Comparison of ENCODE assay signal across 25 mouse cellular contexts in the genomic region with DNA sequence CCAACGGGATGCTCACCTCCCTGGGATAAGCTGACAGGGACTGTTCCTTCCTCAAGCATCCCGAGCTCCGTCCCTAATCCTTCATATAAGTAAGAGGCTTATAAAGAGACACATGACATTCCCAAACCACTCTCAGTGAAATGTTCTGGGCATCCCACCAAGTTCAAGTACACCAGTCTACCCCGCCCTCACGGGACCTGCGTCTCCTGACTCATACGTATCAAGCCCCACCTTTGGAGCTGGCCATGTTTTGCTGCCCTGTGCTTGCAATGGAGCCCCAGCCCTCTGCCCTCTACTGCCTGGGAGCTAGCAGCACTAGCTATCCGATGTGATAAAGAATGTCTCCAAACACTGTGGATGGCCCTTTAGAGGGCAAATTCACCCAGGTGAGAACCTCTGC. TPM values are rescaled to one million over a fixed set of nuclear protein-coding genes. Genes with fewer than 3 reads are reported as not detected.
DNase-seq lines count a peak whose midpoint lies in the region; ATAC-seq lines count a peak whose summit lies in the region.
"Had no signal": no experiment of that assay in that cellular context is flagged by ENCODE, and none has a peak within 500 bp of the region (broad histone marks: within the 10 kb centered on the region; RNA-seq: fewer than 3 reads in every experiment).

No protein-coding gene starts in this region.

- H3K36me3 ChIP-seq in heart, embryonic 11.5 days (ENCODE audit: control insufficient read depth, insufficient read depth, low read length) = peaks cover 12% of the 10 kb centered on the region

- no peak overlapping the region for H3K4me3 ChIP-seq in heart, embryonic 11.5 days (ENCODE audit: low read depth, low read length)
- H3K4me3 ChIP-seq: embryonic facial prominence, embryonic 12.5 days; embryonic facial prominence, embryonic 15.5 days; heart, embryonic 15.5 days had no signal

- H3K27me3 ChIP-seq in heart, embryonic 11.5 days (ENCODE audit: control insufficient read depth, insufficient read depth, low read length) = no peaks in the 10 kb centered on the region
- H3K27me3 ChIP-seq: embryonic facial prominence, embryonic 12.5 days; embryonic facial prominence, embryonic 15.5 days; heart, embryonic 15.5 days; Patski had no signal

- peak; percentile 25 to 41 for DNase-seq in heart, adult 18-20 months
- no peak for DNase-seq in heart, postnatal 36 days
- DNase-seq in heart, adult 9 months (ENCODE audit: low spot score in 2 of 2) = peak; percentile 15 to 19
- peak; percentile 81 for DNase-seq in NIH3T3 (ENCODE audit: low read depth)
- DNase-seq in T-cell, adult 2 months (ENCODE audit: low spot score) = no peak
- DNase-seq: adrenal gland, adult 2 months; adrenal gland, postnatal 14 days; cerebellum, adult 11 months; cerebellum, adult 2 months; cerebellum, adult 9-11 months; cerebellum, postnatal 25 days; forebrain, postnatal 0 days; gastrocnemius, postnatal 10 days; gastrocnemius, postnatal 36 days; kidney, adult 18-20 months had no signal

- intact Hi-C loops in heart, postnatal 36 days (cut with DNase I) = no loop called here

- no peaks in the 10 kb centered on the region for H3K4me1 ChIP-seq in heart, embryonic 11.5 days (ENCODE audit: control insufficient read depth, insufficient read depth, low read length)

- H3K9ac ChIP-seq in heart, embryonic 11.5 days (ENCODE audit: low read depth, low read length) = no peak overlapping the region
- H3K9ac ChIP-seq: embryonic facial prominence, embryonic 12.5 days; embryonic facial prominence, embryonic 15.5 days; forebrain, postnatal 0 days; heart, embryonic 15.5 days; hindbrain, embryonic 14.5 days had no signal

- 90% methylated on average over 8 of the region's 8 CpGs for WGBS in heart, embryonic 11.5 days (ENCODE audit: insufficient replicate concordance)

- no peak for ATAC-seq in heart, embryonic 11.5 days (replicated peaks; ENCODE audit: insufficient number of reproducible peaks, low FRiP score, low TSS enrichment)
- ATAC-seq: forebrain, embryonic 14.5 days; forebrain, postnatal 0 days; hindbrain, postnatal 0 days; inflammation-experienced regulatory T-cells, adult 6 months; intestine, embryonic 16.5 days; Patski had no signal

- no peak overlapping the region for H3K27ac ChIP-seq in heart, embryonic 11.5 days (ENCODE audit: low read depth, low read length)
- H3K27ac ChIP-seq: embryonic facial prominence, embryonic 12.5 days; embryonic facial prominence, embryonic 15.5 days; heart, embryonic 15.5 days; hindbrain, embryonic 14.5 days; hindbrain, postnatal 0 days had no signal

- no peak overlapping the region for H3K4me2 ChIP-seq in heart, embryonic 11.5 days
- H3K4me2 ChIP-seq: embryonic facial prominence, embryonic 12.5 days; embryonic facial prominence, embryonic 15.5 days; heart, embryonic 15.5 days; hindbrain, embryonic 14.5 days had no signal

- H3K9me3 ChIP-seq in heart, embryonic 11.5 days (replicated peaks; ENCODE audit: control insufficient read depth, low read length) = no peaks in the 10 kb centered on the region
- H3K9me3 ChIP-seq: embryonic facial prominence, embryonic 12.5 days; embryonic facial prominence, embryonic 15.5 days; heart, embryonic 15.5 days had no signal

RNA-seq across cellular contexts. Expression of a gene that starts 58.6 kb away (rescaled TPM):
- total RNA-seq in heart, adult 18-20 months (2021) = 10 to 100 TPM; 44.7 to 49.8 TPM
- 10 to 100 TPM; 45.8 to 46.6 TPM for total RNA-seq in heart, postnatal 36 days (2021)
- polyA plus RNA-seq in heart, embryonic 11.5 days (2014; fragmentation: Nextera tagmentation; extraction: Ambion mirVana) = 29.2 and 39.5 TPM in 2 replicates

Comparison
In these comparisons a context has a peak if more than half of its experiments do, and no peak if none do; other contexts are left out.
1. DNase-seq: peak in heart, adult 18-20 months (2 of 2), heart, adult 9 months (2 of 2) and NIH3T3 (single experiment); none in heart, postnatal 36 days (0 of 2) and T-cell, adult 2 months (single experiment).